Mouse (Mus musculus) adrenal gland, adult 8-10 months (tissue): ENCODE measurements at regions not wholly inside any gene's neighbourhood (a gene's known extent, or its start where the extent isn't known, plus 50 kb on each side); places are given as distances from the start of the nearest gene placed in this dataset.

Source experiments
- DNase-seq: peaks from one replicate; pipeline ENCODE4 v3.0.0; 2022

DNA sequence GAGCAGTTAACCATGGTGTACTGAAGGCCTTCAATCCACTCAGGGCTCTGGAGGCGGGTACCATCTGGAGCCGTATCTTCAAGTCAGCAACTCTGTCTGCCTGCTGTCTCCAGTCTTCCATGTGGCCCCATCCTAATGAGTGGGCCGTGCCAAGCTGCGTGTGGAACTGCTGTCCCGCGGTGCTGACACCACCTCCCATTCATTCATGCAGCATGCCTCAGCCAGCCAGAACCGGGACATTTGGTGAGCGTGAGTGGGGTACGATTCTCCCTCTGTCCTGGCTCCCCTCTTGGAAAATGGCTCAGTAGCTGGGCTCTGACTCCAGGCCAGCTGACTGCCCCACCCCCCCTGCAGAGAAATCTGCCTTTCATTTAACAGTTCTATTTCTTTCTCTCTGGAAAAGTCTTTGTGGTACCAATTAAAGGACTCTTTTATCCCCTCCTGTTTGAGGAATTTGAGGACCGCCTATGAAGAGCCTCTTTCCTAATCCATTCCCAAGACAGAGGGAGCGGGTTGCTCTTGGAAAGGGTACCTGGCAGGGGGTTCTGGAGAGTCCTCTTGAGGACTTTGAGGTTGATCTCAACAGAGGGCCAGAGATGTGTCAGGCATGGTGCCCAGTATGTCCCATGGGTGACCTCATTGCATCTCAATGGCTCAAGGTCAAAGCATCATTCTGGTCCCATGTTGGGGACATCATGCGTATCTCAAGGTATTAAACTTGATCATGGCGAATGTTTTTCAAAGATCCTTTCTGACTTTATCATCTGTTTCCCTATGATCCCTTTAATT lies 55.5 kb upstream of the Brd7 start:
- DNase-seq: no peak

DNA sequence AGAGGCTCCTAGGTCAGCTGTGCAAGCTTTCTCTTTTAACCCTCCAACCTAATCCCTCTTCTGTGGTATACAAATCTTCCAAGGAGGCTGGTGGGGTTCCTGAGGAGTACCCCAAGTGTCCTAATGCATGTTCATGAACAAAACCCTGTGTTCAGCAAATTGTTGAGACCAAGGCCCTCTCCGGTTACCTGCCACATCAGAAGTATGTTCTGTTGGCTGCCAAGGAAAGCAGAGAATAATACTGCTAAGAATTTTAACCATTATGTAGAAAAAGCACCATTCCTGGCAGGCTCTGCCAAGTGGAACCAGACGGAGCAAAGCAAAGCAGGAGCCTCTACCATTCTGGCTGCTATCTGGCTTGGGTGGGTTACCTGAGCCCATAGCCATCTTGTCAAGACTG lies 61.3 kb upstream of the Brd7 start:
- DNase-seq: no peak

DNA sequence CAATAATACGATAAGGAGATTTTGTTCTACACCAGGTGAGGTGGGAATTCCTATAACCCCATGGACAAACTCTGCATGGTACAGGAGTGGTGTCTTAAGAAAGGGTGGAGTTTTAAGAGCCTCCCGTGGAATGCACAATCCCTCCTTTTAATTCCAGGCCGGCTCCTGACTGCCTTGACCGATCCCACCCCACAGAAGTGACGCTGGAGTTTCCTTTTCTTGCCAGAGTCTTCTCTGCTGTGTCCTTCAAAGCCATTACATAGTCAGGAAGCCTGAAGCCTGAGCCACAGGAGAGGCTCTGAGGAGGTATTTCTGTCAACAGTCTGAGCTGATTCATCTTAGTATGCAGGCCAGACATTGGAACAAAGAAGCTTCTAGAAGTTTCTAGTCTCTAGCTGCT lies 66.6 kb upstream of the Brd7 start:
- no peak for DNase-seq

DNA sequence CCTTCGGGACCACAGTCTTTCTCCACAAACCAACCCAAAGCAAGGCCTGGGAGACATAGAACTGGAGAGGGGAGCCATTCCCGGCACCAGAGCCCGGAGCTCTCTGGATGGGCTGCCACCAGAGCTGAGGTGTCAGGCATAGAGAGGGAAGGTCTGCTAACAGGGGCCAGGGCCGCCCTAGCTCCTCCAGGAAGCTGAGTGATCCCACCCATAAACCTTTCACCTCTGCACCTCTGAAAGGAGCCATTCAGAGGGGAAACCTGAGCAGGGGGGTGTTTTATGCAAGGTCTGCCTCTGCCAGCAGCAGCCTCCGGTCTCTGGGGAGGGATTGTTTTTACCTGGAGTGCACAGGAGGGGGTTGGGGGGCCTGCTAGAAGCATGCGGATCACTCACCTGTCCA lies 69.4 kb upstream of the Brd7 start:
- no peak for DNase-seq

DNA sequence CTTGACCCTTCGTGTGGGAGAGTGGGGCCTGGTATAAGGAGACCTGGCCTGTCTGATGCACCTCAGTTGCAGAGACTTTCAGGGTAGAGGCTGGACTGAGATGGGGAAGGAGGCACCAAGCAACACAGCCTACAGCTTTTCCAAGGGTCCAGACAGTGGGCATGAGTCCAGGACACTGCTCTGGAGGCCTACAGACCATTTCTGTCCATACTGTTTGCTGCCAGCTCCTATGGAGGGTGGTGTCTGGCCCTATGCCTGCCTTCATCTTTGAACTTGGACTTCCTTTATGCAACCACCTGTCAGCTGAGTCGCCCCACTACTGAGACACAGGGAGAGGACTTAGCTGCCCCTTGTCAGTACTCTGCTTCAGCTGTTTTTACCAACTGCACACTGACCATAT lies 73.7 kb upstream of the Brd7 start:
- DNase-seq: no peak

DNA sequence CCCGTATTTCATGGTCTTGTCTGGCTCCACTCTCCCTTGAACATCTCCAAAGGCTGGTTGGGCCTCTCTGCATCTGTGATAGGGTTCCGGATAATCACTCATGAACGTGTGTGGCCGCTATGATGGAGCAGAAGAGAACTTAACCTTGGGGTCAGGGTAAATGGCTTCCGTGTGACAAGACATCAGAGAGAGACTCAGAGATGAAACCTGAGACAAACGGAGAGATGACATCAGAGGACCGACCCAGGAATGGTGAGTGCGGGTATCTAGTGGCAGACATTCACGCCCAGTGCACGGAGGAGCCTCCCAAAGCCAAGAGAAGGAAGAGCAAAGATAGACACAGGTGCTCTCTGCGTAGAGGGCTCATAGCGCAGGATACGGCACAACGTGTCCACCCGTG lies 78.2 kb upstream of the Brd7 start:
- DNase-seq: no peak

DNA sequence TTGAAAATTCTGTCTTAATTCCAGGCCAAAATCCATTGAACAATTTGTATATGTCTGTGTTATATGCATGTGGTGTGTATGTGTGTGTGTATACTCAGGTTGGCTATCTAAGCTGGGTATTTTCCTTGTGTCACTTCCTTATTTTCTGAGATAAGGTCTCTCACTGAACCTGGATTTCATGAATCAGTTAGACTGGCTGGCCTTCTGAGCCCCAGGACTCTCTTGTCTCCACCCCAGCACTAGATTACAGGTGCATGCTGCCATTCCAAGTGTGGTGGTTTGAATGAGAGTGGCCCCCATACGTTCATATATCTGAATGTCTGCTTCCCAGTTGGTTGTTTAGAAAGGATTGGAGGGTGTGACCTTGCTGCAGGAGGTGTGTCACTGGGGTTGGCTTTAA lies 77.8 kb upstream of the Nkd1 start:
- no peak for DNase-seq

DNA sequence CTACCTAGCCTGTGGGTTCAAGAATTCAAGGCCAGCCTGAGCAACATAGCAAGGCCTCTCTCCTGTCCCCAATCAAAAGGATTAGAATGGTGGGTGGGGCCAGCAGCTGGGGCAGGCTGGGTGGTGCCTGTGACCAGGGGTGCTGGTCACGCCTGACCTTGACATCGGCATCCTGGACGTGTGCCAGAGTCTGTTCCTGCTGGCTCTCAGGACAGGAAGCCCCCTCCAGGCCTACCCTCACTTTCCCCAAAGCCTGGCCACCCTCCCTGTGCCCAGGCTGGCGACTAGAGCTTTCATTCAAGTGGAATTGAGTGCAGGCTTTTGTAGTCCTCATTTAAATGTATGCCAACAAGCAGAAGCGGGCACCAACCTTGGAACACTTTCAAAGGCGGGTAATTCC lies 73.7 kb upstream of the Nkd1 start:
- DNase-seq: no peak

DNA sequence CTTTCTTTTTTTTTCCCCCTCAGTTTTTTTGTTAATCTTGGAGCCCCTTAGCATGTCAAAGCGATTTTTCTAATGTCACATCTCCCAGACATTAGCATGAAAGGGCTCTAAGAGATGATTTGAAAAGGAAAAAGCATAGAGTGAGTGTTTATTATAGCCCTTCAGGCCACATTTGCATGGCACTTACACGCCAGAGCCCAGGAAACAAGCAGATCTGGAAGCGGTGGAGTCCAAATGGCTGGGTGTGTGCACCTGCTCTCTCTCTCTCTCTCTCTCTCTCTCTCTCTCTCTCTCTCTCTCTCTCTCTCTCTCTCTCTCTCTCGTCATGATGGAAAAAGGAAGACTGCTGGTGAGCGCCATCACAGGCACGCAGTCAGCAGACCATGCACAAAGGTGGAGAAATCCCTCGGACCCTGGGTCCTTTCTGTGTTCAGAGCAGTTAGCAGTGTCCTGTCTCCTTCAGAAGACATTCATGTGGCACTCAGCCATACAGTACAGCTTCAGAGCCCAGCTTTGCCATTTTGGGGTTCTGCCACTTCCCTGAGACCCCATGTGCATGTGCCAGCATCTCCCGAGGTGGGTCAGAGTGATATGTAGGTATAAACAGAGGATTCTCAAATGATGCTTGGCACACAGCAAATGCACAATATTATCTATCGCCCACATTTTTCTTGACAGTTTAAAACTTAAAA lies 73.2 kb upstream of the Nkd1 start:
- no peak for DNase-seq

DNA sequence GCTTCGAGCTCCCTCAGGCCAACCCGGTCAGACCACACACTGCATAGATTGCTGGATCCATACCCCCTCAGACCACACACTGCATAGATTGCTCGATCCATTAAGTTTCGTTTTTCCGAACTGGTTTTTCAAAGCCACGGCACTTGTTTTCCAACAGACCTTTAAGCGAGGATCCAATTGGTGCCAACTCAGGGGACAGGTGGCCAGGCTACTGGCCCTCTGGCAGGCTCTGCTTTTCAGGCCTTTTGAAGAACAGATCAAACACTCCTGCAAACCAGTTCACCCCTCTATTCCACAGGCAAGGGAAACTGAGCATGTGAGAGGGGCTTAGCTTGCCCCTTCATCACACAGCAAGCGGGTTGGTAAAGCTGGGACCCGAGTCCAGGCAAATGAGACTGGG lies 72.2 kb upstream of the Nkd1 start:
- DNase-seq: no peak

DNA sequence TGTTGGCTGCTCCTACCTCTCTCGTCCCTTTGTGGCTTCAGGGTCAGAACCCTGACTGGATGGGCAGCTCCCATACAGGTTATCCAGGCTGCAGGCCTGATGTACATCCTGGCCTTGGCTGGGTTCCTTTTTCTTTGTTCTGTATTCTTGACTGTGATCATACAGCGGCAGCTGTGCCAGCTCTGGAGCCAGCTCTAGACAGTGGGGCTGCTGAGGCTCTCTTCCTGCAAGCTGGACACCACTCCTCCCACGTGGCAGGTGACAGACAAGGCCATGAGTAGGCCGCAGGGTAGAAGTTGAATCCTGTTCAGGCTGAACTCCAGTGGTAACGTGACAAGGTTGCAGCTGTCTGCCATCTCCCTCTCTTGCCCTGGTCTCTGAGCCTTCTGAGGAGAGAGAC lies 71.6 kb upstream of the Nkd1 start:
- DNase-seq: no peak

DNA sequence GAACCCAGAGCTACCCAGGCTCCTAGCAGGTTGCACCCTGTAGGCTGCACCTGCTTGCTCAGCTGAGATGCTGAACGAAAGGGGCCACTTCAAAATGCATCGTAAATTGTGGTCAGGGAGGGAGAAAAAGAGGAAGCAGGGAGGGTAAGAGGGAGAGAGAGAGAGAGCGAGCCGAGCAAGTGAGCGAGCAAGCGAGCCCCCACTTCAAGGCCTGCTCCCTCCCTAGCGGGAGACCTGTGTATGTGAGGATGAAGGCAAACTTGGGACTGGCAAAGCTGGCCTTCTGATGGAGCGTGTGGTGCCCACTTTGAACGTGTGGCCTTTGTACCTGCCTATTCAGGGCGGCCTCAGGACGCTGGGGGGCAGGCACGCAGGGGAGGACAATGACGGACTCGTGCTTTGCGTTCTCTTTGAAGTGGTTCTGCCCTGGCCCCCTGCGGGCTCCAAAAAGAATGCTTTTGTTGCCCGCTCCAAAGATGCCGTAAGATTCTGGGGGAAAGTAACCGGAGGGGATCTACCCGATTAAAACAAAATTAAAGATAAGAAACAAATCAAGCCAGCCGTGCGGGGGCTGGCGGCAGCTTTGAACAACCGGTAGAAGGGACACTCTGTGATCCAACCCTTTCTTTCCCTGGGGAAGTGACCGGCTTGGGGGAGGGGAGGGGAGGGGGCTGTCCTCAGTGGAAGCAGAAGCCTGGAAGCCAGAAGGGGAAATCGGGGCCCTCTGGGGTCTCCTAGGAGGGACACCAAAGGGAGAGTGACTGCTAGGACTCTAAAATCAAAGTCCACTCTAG lies 70.1 kb upstream of the Nkd1 start:
- DNase-seq: no peak

DNA sequence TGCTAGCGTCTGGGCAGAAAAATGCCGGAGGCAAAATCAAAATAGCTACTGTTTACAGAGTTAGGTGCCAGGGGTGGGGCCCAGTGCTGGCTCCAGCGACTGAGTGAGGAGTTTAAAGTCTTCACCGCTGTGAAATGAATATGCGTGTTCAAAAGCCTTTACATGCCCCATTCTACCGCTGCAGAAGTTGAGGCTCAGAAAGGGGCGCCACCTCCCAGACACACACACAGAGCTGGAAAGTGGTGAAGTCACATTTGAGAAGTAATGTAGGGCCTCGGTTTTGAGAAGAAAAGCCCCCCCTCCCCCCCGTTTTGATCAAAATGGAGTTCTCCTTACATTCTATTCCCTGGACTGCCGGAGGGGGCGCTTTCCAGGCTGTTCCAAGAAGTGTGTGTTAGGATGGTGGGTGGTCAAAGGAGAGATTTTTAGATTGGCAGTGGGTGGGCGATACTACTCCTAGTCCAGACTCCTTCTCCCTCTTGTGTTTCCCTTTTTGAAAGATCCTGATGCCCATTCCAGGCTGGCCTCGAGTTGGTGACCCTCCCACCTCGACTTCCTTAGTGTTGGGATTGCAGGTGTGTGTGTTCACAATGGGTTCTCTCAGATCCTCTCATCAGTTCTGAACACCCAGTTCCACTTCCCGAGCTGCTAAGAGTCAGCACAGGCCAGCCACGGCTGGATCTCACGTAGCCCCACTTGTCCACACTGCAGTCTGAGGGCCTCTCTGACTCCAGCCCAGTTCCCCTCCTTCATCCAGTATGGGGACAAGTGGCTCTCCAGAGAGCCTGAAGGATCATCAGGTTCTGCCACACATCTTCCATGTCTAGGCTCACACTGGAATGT lies 69.3 kb upstream of the Nkd1 start:
- no peak for DNase-seq

DNA sequence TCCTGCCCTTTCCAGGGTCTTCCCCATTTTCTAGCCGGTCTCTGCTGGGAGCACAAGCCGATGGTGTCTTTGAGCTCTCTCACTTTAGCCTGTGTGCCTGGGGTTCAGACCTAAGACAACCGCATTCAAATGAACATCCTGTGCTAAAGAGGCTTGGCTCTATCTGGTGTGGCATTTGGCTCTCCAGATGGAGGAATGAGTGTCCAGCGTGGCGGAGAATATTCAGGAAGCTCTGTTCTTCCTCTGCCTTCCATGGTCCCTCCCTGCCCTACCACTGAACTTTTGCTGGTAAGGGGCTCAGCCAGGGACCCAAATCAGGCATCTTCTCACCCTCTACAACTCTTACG lies 68.7 kb upstream of the Nkd1 start:
- no peak for DNase-seq

DNA sequence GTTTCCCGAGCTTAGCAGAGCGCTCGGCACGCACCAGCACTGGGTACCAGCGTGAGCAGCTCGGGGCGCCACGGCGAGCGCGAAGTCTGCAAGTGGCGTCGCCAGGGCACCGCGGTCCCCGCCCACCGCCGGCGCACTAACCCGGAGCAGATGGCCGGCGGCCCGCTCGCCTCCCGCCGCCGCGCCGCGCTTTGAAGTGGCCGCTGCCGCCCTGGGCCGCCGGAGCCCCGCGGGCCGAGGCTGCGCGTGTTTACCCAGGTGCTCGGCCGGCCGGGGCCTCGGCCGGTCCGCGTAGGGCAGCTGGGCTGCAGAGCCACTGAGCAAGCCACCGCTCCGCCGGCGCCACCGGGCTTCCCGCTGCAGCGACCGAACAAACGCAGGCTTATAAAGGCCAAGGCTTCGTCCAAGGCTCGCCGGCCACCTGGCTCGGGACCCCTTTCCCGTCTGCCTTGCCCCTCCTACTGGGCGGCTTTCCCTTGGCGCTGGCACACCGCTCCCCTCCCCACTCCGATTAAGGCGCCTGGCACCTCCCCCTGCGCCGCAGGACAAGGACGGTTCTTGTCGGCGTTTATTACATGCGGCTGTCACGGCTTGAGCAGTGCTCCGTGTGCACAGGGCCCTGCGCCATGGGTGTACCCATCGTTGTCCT lies 67.0 kb upstream of the Nkd1 start:
- DNase-seq: peak; percentile 75

DNA sequence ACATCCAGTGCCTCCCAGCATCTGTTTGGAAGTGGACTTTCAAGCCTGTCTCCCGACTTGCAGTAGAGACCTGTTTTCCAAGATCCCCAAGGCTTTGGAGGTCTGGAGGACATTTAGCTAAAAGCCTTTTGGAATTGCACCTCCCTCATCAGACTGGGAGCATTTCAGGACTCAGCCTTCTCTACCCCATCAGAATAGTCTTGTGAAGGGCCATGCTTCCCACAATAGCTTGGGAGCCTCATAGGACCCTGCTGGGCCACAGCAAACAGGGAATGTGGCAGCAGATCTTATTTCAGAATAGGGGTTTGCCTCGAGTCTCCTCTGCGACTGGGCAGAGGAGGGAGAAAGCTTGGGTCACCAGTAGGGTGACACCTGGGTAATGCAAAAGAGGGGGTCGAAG lies 66.2 kb upstream of the Nkd1 start:
- no peak for DNase-seq

DNA sequence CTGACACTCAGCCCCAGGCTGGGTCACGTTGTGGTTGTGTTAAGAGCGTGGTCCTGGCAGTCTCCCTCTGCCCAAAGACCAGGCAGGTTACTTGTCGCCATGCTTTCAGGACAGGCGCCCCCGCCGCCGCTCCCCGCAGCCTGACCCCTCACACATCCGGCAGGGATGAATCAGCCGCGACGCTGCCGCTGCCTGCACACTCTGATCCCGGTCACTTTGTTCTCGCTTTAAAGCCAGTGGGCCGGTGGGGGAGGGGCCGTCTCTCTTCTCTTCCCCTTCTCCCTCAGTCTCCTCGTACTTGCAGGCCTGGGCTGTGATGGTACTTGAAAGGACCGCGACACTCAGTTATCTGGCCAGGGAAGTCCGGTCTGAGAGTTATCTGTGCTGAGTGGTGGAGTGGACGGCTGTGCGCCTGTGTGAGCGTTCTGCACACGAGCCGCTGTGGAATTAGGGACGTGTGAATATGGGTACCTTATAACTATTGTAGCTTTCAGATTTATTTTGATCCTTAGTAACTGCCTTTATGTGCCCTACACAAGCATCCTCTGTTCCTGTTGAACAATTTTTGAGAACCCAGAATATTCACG lies 65.6 kb upstream of the Nkd1 start:
- DNase-seq: peak; percentile 50

DNA sequence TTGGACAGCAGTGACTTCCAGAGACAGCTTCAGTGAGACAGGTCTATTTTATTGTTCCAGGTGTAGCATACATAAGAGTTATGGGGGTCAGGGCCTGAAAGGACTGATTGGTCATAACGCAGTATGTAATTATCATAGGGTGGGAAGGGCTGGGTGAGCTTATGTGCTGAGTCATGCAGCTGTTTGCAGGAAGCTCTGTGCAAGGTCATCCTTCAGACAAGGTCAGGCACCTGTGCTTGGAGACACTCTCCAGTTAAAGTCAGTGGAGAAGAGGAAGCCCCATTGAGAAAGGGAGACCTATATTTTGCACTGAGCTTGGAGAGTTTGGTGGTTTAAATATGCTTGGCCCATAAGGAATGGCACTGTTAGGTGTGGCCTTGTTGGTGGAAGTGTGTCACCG lies 62.0 kb upstream of the Nkd1 start:
- no peak for DNase-seq

DNA sequence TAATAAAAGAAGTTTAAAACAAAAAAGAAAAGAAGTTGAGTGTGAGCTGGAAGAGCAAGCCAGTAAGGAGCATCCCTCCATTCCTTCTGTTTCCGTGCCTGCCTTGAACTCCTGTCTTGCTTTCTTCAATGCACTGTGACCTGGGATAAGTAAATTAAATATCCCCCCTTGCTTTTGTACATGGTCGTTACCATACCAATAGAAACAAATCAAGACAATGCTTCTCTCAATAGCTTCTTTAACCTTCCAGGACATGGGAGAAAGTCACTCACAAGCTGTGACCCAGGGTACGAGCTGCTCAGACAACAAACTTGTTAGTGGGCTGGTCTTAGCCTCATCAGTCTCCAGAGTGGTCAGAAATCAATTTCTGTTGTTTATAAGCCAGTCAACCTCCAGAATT lies 53.4 kb upstream of the Nkd1 start:
- no peak for DNase-seq

DNA sequence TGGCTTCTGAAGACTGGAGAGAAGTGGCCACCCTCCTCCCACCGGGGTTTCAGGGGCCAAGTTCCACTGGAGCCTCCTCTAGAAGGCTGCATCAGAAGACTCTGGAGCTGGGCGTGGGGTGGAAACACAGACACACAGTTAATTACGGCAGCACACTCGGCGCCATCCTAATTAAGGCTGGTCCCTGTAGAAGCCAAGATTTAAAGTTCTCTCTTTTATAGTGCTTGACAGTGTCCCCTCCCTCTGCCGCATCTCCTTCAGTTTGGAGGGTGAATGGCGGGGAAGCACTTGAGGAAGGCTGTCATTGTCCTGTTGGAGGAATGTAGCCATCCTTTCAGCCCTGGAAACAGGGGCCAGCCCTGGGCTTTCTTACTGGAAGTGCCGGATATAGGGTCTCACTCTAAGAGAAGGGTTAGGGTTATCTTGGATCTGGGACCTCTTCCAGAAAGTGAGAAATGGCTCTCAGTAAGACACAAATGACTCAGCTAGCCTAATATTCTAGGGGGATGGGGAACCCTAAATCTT lies 50.2 kb upstream of the Nkd1 start:
- no peak for DNase-seq
